Mouse (Mus musculus) spleen, postnatal 10 days (tissue): ENCODE data around the gene Pde10a.

Experiments used
- DNase-seq, 2 experiments: peaks; one replicate each; pipeline ENCODE4 v3.0.0; 2021 to 2022; ENCODE audit warnings: low spot score in 2 of 2

Gene Pde10a

DNA sequence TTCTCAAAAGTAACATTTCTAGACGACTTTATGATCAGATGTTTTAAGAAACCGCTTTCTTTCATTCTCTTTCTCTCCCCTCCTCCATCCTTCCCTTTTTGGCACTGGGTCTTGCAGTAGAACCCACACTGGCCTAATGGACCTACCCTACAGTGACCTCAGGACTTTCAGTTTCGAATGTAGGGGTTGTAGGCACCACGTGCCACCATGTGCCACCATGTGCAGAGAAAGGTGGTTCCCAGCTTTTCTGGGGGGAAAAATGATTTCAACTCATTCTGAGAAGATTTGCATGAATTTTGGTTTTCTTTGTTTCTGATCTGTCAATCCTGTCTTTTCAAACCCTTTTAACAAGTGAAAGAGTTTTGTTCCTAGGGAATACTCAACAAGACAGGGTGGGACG, 363.5 kb downstream of the Pde10a start:
- no peak for DNase-seq

DNA sequence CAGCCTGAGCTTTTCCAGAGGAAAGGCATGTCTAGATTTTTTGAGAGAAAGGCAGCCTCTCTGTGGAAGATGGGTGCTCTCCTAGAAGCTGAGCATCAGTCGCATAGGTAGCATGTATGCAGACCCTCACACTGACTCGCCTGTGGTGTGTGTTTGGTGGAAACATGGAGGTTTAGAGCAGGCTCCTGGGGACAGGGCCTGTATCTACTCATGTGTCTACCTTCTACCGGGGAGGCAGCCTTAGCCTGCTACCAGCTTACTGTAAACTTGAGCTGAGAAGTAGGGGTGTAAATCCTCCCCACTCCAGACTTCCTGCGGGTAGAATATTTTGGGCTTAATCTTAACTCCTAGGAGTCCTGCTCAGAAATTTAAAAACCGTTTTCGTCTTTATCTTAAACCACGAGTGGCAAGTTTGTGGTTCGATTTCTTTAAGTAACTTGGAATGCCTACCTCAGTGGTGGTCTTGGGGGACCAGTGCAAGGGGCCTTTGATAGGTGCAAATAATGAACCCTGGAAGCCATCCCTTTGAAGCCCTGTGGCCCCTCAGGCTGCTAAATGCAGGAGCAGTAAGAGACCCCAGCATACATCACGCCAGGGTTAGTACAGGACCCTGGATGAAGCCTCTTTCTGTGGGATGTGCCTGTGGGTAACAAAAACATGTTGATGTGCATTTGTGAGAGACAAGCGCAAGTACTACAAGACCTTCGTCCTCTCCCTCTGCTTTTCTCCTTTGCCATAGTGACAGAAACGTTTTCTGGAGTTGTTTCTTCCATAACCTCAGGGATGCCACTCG, 367.2 kb downstream of the Pde10a start:
- no peak for DNase-seq

DNA sequence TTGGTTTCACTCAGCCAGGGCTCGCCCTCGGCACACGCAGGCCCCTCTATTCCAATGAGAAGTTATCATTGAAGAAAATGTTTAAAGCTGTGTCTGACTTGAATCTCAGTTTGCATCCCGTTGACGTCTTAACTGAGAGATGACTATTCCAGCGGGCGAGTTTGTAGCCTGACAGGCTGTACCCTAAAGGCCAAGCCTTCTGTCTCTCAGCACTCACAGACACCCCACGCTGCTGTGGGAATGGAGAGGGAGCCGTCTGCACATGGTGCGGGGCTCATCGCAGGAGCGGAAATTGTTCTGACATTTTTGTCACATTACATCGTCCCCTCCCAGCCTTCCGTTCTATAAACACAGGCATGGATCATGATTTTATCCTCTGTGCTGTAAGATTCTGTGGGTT, 370.8 kb downstream of the Pde10a start:
- no peak for DNase-seq

DNA sequence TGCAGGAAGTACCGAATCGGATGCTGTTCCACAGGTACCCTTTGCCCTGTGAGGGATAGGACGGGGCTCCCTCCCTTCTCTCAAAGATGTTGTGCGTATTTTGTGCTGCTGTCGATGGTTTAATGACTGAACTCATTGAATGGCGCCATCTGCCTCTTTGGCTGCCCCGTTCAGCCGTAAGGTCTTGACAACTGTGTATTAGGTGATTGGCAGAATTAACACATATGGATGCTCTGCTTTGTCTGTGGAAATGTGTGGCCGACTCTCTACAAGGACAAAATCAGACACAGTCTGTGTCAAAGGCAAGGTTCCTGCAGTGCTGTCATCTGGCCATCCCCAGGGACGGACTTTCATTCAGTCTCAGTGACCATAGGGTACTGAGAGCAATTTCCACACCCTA, 372.6 kb downstream of the Pde10a start:
- no peak for DNase-seq

DNA sequence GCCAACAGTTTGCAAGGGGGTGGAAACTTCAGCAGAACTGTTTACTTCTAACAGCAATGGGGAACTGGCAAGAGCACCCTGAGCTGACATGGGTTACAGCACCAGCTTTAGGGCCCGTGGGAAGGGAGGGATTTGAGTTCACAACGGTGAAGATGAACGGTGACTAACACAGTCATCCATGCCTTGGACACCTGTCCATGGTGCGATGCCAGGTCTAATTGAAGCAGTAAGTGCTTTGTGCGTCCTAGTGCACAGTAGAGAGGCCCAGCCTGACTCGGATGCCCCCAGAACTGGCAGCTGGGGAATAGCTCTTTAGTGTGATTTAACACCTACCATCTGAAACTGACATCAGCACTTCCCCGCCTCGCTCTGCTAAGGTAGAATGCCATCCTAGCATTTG, 373.0 kb downstream of the Pde10a start:
- no peak for DNase-seq

DNA sequence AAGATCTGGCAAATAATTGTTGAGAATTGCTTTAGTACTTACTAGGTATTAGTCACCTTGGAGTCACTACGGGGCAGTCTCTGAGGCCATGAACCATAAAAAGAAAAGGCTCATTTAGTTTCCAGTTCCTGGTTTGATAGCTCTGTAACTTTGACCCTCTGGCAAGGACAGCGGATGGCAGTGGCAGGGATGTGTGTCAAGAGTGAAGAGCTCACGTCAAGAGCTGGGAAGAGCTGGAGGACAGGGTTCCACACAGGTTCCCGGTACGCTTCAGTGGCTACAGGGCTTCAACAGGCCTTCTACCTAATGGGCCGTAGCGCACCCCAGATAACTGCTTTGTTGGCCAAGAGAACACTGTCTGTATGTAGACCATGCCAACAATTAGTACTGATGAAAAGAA, 374.0 kb downstream of the Pde10a start:
- DNase-seq = no peak

DNA sequence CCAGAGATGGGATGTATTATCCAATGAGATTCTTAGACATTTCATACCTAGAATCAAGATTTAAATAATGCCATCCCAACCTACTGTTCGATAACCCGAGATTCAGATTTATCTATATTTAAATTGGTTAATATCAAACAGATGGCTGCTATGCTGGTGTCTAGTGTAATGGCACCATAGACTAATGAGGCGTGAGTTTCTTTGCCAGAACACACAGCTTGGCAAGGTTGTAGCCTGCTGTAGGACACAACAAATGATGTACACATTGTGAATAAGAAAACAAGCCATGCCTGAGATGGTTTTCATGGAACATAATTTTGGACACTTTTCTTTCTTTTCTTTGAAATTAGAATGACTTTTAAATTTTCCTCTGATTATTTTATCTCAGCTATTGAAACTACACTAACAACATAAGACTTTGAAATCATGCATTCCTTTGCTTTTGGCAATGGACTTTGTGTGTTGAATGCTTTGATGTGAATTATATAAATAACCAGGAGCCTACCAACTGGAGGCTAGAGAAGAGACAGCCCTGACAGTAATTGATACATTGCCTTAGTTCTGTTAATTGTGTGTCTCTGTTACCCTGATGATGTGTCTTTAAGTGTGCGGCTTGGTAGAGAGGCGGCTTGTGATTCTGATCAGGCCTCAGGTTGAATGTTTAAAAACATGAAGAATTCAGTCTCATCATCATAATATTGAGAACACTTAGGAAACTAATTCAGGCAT, 378.5 kb downstream of the Pde10a start:
- no peak for DNase-seq

DNA sequence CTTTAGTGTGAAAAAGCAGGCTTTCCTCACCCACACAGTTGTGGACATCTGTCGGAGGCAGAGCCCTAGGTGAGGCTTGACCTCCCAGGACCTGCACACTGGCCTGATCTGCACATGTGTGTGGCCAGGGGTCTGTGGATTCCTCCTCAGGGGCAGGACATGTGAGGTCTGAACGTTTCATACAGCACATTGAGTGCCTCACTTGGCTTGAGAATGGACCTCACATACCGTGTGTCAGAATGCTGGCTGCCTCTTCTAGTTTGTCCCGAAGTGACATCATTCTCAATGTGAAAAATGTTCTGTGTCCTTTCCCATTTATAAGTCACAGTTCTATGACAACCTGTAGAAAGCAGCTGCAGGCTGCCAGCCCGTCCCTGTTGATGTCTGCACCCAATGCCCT, 385.4 kb downstream of the Pde10a start:
- DNase-seq = no peak

DNA sequence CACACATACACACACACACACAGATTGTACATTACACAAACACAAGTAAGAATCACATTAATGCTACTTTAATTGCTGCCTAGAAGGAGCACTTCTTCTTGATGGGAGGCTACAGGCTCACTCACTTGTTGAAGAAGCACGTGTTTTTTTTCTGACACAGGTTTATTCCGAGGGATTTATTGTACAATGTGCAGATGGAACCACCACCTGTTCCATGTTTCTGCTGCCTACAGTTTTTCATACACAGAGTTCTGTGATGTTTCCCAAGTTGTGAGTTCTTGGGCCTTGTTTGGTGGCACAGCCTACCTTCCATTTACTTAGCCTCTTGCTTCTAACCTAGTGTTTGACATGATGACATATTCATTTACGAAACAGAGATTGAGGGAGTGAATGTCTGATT, 387.8 kb downstream of the Pde10a start:
- DNase-seq = no peak

DNA sequence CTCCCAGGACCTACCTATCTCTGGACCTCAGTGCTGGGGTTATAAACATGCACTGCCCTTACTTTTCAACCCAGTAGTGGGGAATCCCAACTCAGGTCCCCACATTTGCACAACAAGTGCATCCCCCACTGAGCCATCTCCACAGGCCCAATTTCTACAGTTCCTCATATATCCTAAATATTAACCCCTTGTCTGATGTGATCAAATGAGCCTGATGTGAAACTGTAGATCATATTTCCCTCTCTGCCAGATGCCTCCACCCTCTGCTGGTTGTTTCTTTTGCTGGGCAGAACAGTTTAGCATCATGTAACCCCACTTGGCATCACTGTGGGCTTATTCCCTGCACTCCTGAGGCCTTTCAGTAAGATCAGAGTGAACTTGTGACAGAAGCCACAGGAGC, 390.5 kb downstream of the Pde10a start:
- no peak for DNase-seq

DNA sequence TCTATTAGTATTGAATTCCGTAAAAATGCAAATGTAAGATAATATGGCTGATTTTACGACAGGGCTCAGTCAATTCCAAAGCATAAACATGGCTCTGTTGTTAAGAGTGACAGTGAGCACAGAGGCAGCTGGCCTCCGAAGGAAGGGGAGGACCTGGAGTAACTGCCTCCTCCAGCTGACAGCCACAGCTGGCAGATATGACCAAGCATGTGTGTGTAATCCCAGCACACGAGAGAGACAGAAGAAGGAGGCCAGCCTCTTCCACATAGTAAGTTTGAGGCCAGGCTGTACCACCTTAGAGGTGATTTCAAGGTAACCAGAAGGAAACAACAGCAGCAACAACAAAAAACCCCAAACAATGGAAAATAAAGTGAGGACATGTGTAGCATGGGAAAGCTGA, 397.9 kb downstream of the Pde10a start:
- no peak for DNase-seq

DNA sequence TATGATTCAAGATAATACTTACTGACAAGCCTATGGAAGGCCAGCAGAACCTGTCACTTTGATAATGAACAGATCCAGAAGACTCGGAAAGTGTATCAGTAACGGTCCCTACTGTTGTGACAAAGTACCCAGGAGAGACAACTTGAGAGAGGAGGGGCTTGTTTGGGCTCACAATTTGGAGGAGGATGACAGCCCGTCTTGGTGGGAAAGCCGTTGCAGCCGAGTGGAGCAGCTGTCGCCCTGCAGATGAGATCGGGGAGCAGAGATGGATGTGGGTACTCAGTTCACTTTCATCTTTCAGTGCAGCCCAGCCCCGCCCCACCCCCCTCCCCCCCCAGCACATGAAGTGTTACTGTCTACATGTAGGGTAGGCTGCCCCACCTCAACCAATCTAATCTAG, 398.6 kb downstream of the Pde10a start:
- no peak for DNase-seq

DNA sequence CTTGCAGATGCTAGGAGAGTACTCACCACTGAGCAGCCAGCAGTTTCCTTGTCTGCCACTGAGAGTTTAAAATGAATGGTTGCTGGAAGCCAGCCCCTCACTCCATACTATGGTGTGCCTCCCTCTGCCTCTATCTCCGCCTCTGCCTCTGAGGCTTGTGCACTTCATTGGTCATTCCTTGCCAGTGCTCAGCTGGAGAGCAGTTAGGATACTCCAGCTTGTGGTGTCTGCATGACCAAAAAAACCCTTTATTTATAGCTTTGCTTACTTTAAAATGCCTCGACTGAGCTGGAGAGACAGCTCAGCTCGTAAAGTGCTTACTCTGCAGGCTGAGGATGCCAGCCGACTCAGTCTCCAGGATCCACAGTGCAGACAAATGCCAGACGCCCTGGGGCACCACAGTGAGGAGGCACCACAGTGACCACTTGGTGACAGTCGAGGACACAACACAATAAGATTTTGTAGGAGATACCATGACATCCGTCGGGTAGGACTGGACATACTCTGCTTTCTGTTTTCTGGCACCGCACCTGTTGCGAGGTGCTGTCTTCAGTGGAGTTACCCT, 400.7 kb downstream of the Pde10a start:
- no peak for DNase-seq

DNA sequence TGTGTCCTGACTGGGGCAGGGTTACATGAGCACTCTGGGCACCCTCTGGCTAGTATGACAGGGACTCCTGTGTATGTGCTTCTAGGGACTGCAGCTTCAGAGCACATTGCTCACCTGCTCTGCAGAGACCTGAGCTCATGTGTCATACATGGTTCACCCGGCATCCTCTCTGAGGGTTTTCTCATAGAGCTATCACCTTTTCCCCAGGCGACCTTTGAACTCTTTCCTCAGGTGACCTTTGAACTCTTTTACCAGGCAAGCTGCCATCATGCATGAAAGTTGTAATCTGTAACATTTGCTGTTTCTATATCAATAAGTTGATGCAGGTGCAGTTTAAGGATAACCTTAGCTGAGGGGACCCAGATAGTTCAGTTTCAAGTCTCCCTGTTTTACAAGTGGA, 403.4 kb downstream of the Pde10a start:
- no peak for DNase-seq

DNA sequence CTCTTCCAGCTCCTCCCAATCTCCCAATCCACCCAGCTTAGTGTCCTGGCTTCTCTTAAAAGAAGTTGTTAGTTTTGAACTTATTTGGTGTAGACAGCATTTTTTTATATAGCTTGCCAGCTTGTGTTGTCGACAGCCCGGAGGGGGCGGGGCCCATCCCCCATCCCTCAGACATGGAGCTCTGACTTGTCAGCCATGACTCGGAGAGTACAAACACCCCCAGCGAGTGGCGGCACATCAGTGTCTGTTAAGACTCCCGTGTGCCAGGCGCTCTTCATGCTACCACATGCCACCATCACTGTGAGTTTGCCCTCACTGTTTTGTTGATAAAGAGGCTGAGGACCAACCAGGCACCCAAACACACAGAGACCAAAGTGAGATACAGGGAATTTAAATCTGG, 404.5 kb downstream of the Pde10a start:
- no peak for DNase-seq

DNA sequence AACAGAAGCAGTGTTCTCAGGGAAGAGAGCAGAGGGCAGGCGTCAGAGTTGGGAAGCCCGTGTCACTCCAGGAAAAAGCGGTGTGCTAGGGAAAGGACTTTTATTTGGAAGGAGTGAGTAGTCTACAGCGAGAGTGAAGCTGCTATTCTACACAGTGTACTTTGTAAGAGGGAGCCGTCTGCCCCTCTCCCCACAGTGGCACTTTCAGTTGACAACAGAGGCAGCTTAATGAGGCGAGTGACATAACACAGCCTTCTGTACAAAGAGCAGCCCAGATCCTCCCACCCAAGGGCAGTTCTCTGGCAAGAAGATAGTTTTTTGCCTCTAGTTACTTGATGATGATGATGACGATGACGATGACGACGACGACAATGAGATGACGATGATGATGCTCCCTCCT, 410.4 kb downstream of the Pde10a start:
- no peak for DNase-seq

DNA sequence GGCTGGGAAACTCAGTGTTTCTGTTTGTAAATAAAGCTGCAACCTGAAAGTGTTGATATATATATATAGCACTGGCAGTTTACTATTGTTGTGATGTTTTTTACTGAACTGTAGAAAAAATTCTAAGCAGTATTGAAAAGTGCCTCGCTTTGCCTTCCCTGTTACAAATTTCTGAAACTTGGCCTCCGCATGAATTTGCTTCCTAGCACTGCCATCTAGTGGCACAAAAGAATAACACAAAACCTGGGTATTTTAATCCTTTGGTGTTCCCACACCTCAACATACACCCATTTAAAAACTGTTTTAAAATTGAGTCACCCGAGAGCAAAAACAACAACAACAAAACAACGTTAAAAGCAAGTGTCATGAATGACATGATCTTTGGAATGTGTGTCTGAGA, 411.4 kb downstream of the Pde10a start:
- DNase-seq = no peak

DNA sequence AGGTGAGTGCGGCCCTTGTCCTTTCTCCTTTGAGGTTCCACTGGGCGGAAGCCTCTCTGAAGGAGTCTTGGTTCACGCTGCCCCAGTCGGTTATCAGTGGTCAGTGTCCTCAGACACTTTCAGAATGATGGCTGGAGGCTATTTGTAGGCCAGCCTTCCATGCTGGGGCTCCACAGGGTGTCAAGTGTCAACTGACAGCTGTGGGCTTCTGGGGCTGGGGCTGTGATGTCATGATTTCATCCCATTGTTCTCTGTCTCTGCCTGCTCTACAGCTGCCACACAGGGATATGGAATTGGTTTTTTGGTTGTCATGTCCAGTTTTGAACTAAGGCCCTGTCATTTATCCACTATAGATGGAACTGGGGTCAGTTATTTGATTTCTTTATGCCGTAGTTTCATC, 426.4 kb downstream of the Pde10a start:
- no peak for DNase-seq

DNA sequence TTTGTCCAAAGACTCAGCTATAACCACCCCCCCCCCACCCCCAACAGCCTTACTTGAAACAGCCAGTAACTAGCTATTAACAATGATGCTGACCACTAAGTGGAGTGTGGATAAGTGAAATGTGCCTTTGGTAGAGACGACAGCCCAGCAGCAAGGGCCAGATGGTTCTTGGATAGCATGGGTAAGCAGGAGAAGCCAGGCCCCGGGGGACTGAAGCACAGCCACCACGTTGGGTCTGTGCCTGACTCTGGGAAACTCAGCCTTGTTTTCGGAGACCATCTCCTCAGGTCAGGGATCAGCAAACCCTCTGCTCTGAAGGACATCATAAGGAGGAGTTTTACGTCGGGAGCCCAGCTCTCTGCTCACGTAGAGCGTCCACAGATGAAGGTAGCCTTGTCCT, 427.8 kb downstream of the Pde10a start:
- no peak for DNase-seq

DNA sequence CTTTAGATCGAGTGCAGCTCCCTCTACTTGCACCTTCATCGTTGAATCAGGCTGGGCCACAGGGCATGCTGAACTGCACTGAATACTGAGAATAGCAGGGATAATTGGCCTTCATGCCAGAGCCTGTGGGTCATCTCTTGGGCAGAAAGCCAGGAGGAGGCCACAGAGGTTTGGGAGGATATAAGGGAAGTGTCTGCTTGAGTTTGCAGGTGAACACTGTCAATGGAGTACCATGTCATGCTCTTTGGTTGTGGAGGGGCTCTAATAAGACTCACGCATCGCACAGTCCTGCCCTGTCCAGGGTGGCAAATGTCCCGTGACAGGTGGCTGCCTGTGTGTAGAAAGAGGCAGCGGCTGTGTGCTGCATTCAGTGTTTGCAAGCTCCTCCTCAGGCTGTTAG, 433.0 kb downstream of the Pde10a start:
- DNase-seq = no peak

DNA sequence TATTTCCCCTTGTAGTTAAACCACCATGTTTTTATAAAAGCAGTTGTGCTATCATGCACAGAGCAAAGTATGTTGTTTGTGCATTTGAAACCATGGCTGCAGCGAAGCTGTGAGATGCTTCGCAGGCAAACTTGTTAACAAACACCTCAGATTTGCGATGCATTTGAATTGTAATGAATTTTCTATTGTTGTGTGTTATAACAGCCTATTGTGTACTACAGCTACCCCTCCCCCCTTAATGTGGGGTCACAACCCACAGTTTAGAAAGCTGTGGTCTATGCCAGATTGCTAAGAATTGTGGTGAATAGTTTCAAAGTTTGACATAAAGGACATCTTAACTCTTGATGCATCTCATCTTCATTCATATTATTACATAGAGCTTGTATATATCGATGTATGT, 435.2 kb downstream of the Pde10a start:
- no peak for DNase-seq

DNA sequence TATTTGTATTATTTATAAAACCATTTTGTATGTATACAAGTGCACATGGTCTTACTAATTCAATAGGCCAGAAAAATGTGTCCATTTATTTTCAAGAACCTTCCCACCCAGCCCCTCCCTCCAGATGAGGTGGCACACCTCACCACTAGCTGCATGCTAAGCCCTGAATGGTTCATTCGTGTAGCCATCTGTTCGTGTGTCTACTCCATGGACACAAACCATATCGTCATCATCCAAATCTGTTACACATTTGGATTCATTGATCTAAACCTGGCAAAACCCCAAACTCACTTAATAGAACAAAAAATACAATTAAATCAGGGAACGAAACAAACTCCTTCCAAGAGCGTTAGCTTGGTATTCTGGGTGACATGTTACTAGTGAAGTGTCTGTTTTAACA, 435.9 kb downstream of the Pde10a start:
- no peak for DNase-seq

DNA sequence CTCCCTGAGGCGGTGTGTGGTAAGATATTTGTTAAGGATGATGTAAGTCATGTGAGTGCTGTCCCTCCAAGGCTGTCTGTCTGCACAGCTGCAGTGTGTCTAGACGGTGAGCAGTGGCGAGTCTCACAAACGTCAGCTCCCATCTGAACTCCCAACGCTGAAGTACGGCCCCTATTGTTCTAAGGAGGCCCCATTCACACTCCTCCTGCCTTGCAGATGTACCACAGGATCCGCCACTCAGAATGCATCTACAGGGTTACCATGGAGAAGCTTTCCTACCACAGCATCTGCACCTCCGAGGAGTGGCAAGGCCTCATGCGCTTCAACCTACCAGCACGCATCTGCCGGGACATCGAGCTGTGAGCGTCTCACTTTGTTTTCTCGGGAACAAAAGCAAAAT, 436.5 kb downstream of the Pde10a start:
- no peak for DNase-seq
